Mouse (Mus musculus) lung, embryonic 16.5 days (tissue): ENCODE measurements around the gene Cdh1. TPM values are rescaled to one million over a fixed set of nuclear protein-coding genes. Genes with fewer than 3 reads are reported as not detected.

ENCODE experiments used
- ATAC-seq: fragments of 200-750 bp; cut with Nextera tagmentation; 2 replicates; pipeline ENCODE4 v1.8.0; 2017; ENCODE audit warnings: low read depth, mild to moderate bottlenecking, moderate library complexity
- H3K27ac ChIP-seq: fragments of 300-500 bp; sonication (generic); 2 replicates; pipeline ENCODE4 v1.5.1; 2014; ENCODE audit warnings: mild to moderate bottlenecking, control low read depth, low read length
- H3K27me3 ChIP-seq: fragments of 300-500 bp; sonication (generic); 2 replicates; pipeline ENCODE4 v1.6.1; 2014; ENCODE audit warnings: low read depth, low read length, mixed read lengths; ENCODE audit not compliant: control insufficient read depth, insufficient read depth
- H3K36me3 ChIP-seq: fragments of 300-500 bp; sonication (generic); 2 replicates; pipeline ENCODE4 v1.6.1; 2014; ENCODE audit warnings: low read length; ENCODE audit not compliant: control insufficient read depth, insufficient read depth
- H3K4me1 ChIP-seq: fragments of 300-500 bp; sonication (generic); replicated peaks from 2 replicates; pipeline ENCODE4 v1.6.1; 2014; ENCODE audit warnings: low read length, mixed read lengths; ENCODE audit not compliant: control insufficient read depth, insufficient read depth
- H3K4me2 ChIP-seq: fragments of 300-500 bp; sonication (generic); 2 replicates; pipeline ENCODE4 v1.6.1; 2014; ENCODE audit warnings: low read depth, low read length, control low read depth
- H3K4me3 ChIP-seq: fragments of 300-500 bp; sonication (generic); 2 replicates; pipeline ENCODE4 v1.5.1; 2014; ENCODE audit warnings: mild to moderate bottlenecking, low read length, control low read depth
- H3K9ac ChIP-seq: fragments of 300-500 bp; sonication (generic); 2 replicates; pipeline ENCODE4 v1.6.1; 2014; ENCODE audit warnings: low read length, control low read depth
- H3K9me3 ChIP-seq: fragments of 300-500 bp; sonication (generic); 2 replicates; pipeline ENCODE4 v1.6.1; 2016; ENCODE audit warnings: low read length; ENCODE audit not compliant: control insufficient read depth
- WGBS: fragments of 180-500 bp; shearing (Covaris S2); extraction: QIAGEN DNeasy Blood & Tissue Kit; methylation state at CpG from one replicate; pipeline ENCODE4 v1.1.7; 2014; 5-methylcytosine and 5-hydroxymethylcytosine counted together
- polyA plus RNA-seq: library from polyadenylated mRNA; unstranded; fragments of >200 nt; fragmentation: Nextera tagmentation; extraction: Ambion mirVana; gene quantifications from 2 replicates; pipeline ENCODE4 v1.2.1, GENCODE M21; 2015

Cdh1 gene
- polyA plus RNA-seq, 1 experiment from 2014 or later, result 162 TPM

- ATAC-seq, result no peak
- no peak overlapping the region for H3K9ac ChIP-seq
- H3K4me2 ChIP-seq, result no peak overlapping the region
- no peak overlapping the region for H3K27ac ChIP-seq
- H3K4me1 ChIP-seq, result no peaks in the 10 kb centered on the region
- no peaks in the 10 kb centered on the region for H3K9me3 ChIP-seq
- H3K4me3 ChIP-seq, result no peak overlapping the region
- H3K36me3 ChIP-seq, result no peaks in the 10 kb centered on the region
- no peaks in the 10 kb centered on the region for H3K27me3 ChIP-seq
Measured at GRCm38 (mm10) chr8:106656046-106656445, 52.9 kb downstream of the Cdh1 start.

GRCm38 (mm10) chr8:106672786-106673185 lies 69.6 kb downstream of the Cdh1 start:
- WGBS, result 48% methylated on average over 2 of the region's 2 CpGs
- no peak overlapping the region for H3K27ac ChIP-seq
- no peaks in the 10 kb centered on the region for H3K27me3 ChIP-seq
- H3K9ac ChIP-seq, result no peak overlapping the region
- no peak overlapping the region for H3K4me2 ChIP-seq
- H3K4me3 ChIP-seq, result no peak overlapping the region
- no peak for ATAC-seq
- H3K36me3 ChIP-seq, result peaks cover 2% of the 10 kb centered on the region; the same call in 1 of the 2 replicates
- H3K9me3 ChIP-seq, result no peaks in the 10 kb centered on the region
- no peaks in the 10 kb centered on the region for H3K4me1 ChIP-seq

- H3K27ac ChIP-seq, result no peak overlapping the region
- no peak overlapping the region for H3K4me3 ChIP-seq
- H3K4me2 ChIP-seq, result no peak overlapping the region
- no peaks in the 10 kb centered on the region; the same call in 1 of the 2 replicates for H3K36me3 ChIP-seq
- H3K9ac ChIP-seq, result no peak overlapping the region
- 94% methylated on average over 15 of the region's 15 CpGs for WGBS
- no peaks in the 10 kb centered on the region for H3K9me3 ChIP-seq
- H3K27me3 ChIP-seq, result no peaks in the 10 kb centered on the region
- H3K4me1 ChIP-seq, result no peaks in the 10 kb centered on the region
- ATAC-seq, result no peak
Measured at GRCm38 (mm10) chr8:106674318-106674717, 71.2 kb downstream of the Cdh1 start.

- no peak overlapping the region for H3K9ac ChIP-seq
- WGBS, result 81% methylated on average over 8 of the region's 8 CpGs
- no peak for ATAC-seq
- no peaks in the 10 kb centered on the region; the same call in 1 of the 2 replicates for H3K36me3 ChIP-seq
- no peaks in the 10 kb centered on the region for H3K4me1 ChIP-seq
- H3K4me2 ChIP-seq, result no peak overlapping the region
- H3K27ac ChIP-seq, result no peak overlapping the region
- no peaks in the 10 kb centered on the region for H3K27me3 ChIP-seq
- H3K9me3 ChIP-seq, result no peaks in the 10 kb centered on the region
- no peak overlapping the region for H3K4me3 ChIP-seq
Measured at GRCm38 (mm10) chr8:106674894-106675293, 71.7 kb downstream of the Cdh1 start.

GRCm38 (mm10) chr8:106682971-106683668 lies 80.0 kb downstream of the Cdh1 start, which contains the start of gene Tango6:
Gene Tango6, plus strand, starts transcription at chr8:106683068.
- H3K4me2 ChIP-seq, result peak within 1 kb of the TSS; percentile 62
- peak within 1 kb of the TSS; percentile 85 for H3K9ac ChIP-seq
- ATAC-seq, result peak; percentile 98
- H3K36me3 ChIP-seq, result no peaks in the 10 kb centered on the region
- H3K27me3 ChIP-seq, result no peaks in the 10 kb centered on the region
- H3K27ac ChIP-seq, result peak within 1 kb of the TSS; percentile 96
- WGBS, result 0% methylated on average over 50 of the region's 50 CpGs
- H3K9me3 ChIP-seq, result no peaks in the 10 kb centered on the region
- peaks cover 4% of the 10 kb centered on the region for H3K4me1 ChIP-seq
- peak within 1 kb of the TSS; percentile 81 for H3K4me3 ChIP-seq

GRCm38 (mm10) chr8:106684387-106684786 lies 81.2 kb downstream of the Cdh1 start:
- no peak for ATAC-seq
- H3K9ac ChIP-seq, result no peak overlapping the region
- peaks cover 4% of the 10 kb centered on the region for H3K4me1 ChIP-seq
- no peak overlapping the region for H3K4me3 ChIP-seq
- 86% methylated on average over 4 of the region's 4 CpGs for WGBS
- H3K36me3 ChIP-seq, result no peaks in the 10 kb centered on the region
- H3K4me2 ChIP-seq, result no peak overlapping the region
- H3K27me3 ChIP-seq, result no peaks in the 10 kb centered on the region
- H3K9me3 ChIP-seq, result no peaks in the 10 kb centered on the region
- no peak overlapping the region for H3K27ac ChIP-seq

GRCm38 (mm10) chr8:106687479-106687878 lies 84.3 kb downstream of the Cdh1 start:
- Histone ChIP-seq H3K4me2 (no peak overlapping the region), H3K27me3 (no peaks in the 10 kb centered on the region), H3K27ac (no peak overlapping the region), H3K4me3 (no peak overlapping the region), H3K9me3 (no peaks in the 10 kb centered on the region), H3K36me3 (peaks cover 3% of the 10 kb centered on the region; the same call in 1 of the 2 replicates), H3K4me1 (peaks cover 4% of the 10 kb centered on the region), H3K9ac (no peak overlapping the region)
- ATAC-seq, result 0 out of 2 replicates have a peak, but pooled peaks have one; percentile 18
- WGBS, result under 1% methylated on average over 4 of the region's 4 CpGs

GRCm38 (mm10) chr8:106697748-106698248 lies 94.6 kb downstream of the Cdh1 start:
- no peaks in the 10 kb centered on the region for H3K27me3 ChIP-seq
- WGBS, result 68% methylated on average over 3 of the region's 3 CpGs
- ATAC-seq, result no peak
- peaks cover 30% of the 10 kb centered on the region for H3K36me3 ChIP-seq
- H3K9ac ChIP-seq, result no peak overlapping the region
- H3K4me3 ChIP-seq, result no peak overlapping the region
- H3K9me3 ChIP-seq, result no peaks in the 10 kb centered on the region
- no peak overlapping the region for H3K27ac ChIP-seq
- no peak overlapping the region for H3K4me2 ChIP-seq
- no peaks in the 10 kb centered on the region for H3K4me1 ChIP-seq

GRCm38 (mm10) chr8:106699588-106699987 lies 96.4 kb downstream of the Cdh1 start:
- H3K4me3 ChIP-seq, result no peak overlapping the region
- H3K9me3 ChIP-seq, result no peaks in the 10 kb centered on the region
- H3K27me3 ChIP-seq, result no peaks in the 10 kb centered on the region
- ATAC-seq, result no peak
- no peak overlapping the region for H3K4me2 ChIP-seq
- 68% methylated on average over 5 of the region's 5 CpGs for WGBS
- H3K27ac ChIP-seq, result no peak overlapping the region
- H3K9ac ChIP-seq, result no peak overlapping the region
- H3K4me1 ChIP-seq, result peaks cover 6% of the 10 kb centered on the region; the same call in 1 of the 2 replicates
- peaks cover 27% of the 10 kb centered on the region for H3K36me3 ChIP-seq
